Mouse (Mus musculus) T-cell, adult 2 months (primary cell): ENCODE measurements around the gene Gm21876.
"Not testable (repeated sequence)": the region's sequence is repeated elsewhere in the genome, so short reads cannot be mapped to it uniquely, and the experiment has no call there.

ENCODE experiments used
- DNase-seq: peaks from one replicate; pipeline ENCODE4 v3.0.0; 2022; ENCODE audit warnings: low spot score

Gene Gm21876

GRCm38 (mm10) chrX:21175553-21175952 lies at the start of gene Gm21876:
TSS of gene Gm21876 (minus strand) at chrX:21175653.
- no peak for DNase-seq

GRCm38 (mm10) chrX:21220422-21220821 lies 45.0 kb upstream of the Gm21876 start:
- DNase-seq = no peak

- DNase-seq = not testable (repeated sequence)
These were observed 28.8 kb downstream of the Gm21876 start for GRCm38 (mm10) chrX:21146675-21147074.
